Mouse (Mus musculus) heart, embryonic 13.5 days (tissue): ENCODE measurements around the gene Tcf23. TPM values are rescaled to one million over a fixed set of nuclear protein-coding genes. Genes with fewer than 3 reads are reported as not detected.

Experiments used
- ATAC-seq: fragments of 200-750 bp; cut with Nextera tagmentation; 2 replicates; pipeline ENCODE4 v1.8.0; 2017; ENCODE audit warnings: moderate TSS enrichment; ENCODE audit not compliant: insufficient number of reproducible peaks, low FRiP score, low TSS enrichment; ENCODE audit errors: extremely low read depth
- H3K27ac ChIP-seq: fragments of 300-500 bp; sonication (generic); replicated peaks from 2 replicates; pipeline ENCODE4 v1.5.1; 2015; ENCODE audit warnings: moderate library complexity, mild to moderate bottlenecking, inconsistent platforms
- H3K27me3 ChIP-seq: fragments of 300-500 bp; sonication (generic); replicated peaks from 2 replicates; pipeline ENCODE4 v1.6.1; 2015; ENCODE audit warnings: mild to moderate bottlenecking, inconsistent platforms
- H3K36me3 ChIP-seq: fragments of 300-500 bp; sonication (generic); 2 replicates; pipeline ENCODE4 v1.6.1; 2015; ENCODE audit warnings: mild to moderate bottlenecking, inconsistent platforms
- H3K4me1 ChIP-seq: fragments of 300-500 bp; sonication (generic); 2 replicates; pipeline ENCODE4 v1.6.1; 2015; ENCODE audit warnings: inconsistent platforms
- H3K4me2 ChIP-seq: fragments of 300-500 bp; sonication (generic); 2 replicates; pipeline ENCODE4 v1.6.1; 2015; ENCODE audit warnings: inconsistent platforms, mild to moderate bottlenecking, moderate library complexity
- H3K4me3 ChIP-seq: fragments of 300-500 bp; sonication (generic); 2 replicates; pipeline ENCODE4 v1.5.1; 2015; ENCODE audit warnings: moderate library complexity, mild to moderate bottlenecking, inconsistent platforms
- H3K9ac ChIP-seq: fragments of 300-500 bp; sonication (generic); 2 replicates; pipeline ENCODE4 v1.6.1; 2015; ENCODE audit warnings: inconsistent platforms, mild to moderate bottlenecking, moderate library complexity
- H3K9me3 ChIP-seq: fragments of 300-500 bp; sonication (generic); 2 replicates; pipeline ENCODE4 v1.6.1; 2016; ENCODE audit warnings: inconsistent platforms
- WGBS: fragments of 180-500 bp; shearing (Covaris S2); methylation state at CpG from one replicate; pipeline ENCODE4 v1.1.7; 2015; ENCODE audit warnings: mixed read lengths; 5-methylcytosine and 5-hydroxymethylcytosine counted together
- polyA plus RNA-seq: library from polyadenylated mRNA; unstranded; fragments of >200 nt; fragmentation: Nextera tagmentation; extraction: Ambion mirVana; gene quantifications from 2 replicates; pipeline ENCODE4 v1.2.1, GENCODE M21; 2015

Tcf23 gene
- polyA plus RNA-seq, 1 experiment from 2014 or later = 0.16 TPM

DNA sequence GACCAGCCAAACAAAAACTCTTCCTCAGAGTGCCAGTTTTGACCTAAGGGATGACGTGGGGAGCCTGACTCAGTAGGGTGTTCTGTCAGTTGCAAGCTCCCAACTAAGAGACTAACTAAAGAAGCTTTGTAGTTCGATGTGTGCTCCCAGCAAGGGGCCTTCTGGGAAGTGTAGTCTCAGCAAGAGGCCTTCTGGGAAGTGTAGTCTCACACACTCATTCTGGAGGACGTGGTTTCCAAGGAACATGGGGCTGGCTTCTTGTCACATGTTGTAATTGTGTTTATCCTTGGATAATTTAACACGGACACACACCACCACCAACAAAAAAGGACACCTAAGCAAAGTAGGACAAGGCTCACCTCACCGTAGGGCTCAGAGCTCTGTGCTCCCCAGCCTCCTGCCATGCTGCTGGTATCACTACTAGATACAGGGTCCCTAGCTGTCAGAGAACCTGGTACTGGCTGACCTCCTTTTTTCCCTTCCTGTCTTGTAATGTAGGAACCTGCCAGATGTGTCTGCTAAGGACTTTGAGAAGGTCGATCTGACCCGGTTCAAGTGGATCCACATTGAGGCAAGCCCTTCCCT is 40.4 kb upstream of the Tcf23 start:
- Histone ChIP-seq H3K4me3 (peak overlapping the region; percentile 16; the same call in 1 of the 2 replicates), H3K4me1 (peaks cover 18% of the 10 kb centered on the region), H3K9me3 (no peaks in the 10 kb centered on the region), H3K27me3 (peaks cover 2% of the 10 kb centered on the region; the same call in 1 of the 2 replicates), H3K4me2 (peak overlapping the region; percentile 58), H3K9ac (no peak overlapping the region), H3K36me3 (no peaks in the 10 kb centered on the region), H3K27ac (no peak overlapping the region)
- WGBS = 35% methylated on average over 7 of the region's 7 CpGs
- no peak for ATAC-seq

- H3K9ac ChIP-seq = no peak overlapping the region
- H3K27me3 ChIP-seq = 0 out of 2 replicates have a peak, but pooled peaks cover 2% of the 10 kb centered on the region
Measured at GRCm38 (mm10) chr5:30930121-30930520, 38.3 kb upstream of the Tcf23 start.

DNA sequence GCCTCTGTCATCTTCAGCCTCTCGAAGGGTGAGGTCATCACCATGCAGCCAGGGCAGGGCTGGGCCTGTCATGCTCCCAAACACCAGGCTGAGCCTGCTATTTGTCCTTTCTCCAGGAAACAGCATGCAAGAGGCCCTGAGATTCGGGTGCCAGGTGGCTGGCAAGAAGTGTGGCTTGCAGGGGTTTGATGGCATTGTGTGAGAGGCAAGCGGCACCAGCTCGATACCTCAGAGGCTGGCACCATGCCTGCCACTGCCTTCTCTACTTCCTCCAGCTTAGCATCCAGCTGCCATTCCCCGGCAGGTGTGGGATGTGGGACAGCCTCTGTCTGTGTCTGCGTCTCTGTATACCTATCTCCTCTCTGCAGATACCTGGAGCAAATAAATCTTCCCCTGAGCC is 37.6 kb upstream of the Tcf23 start:
- Histone ChIP-seq H3K36me3 (no peaks in the 10 kb centered on the region), H3K4me3 (no peak overlapping the region), H3K4me1 (peaks cover 14% of the 10 kb centered on the region), H3K27me3 (no peaks in the 10 kb centered on the region), H3K4me2 (no peak overlapping the region), H3K9ac (no peak overlapping the region), H3K27ac (no peak overlapping the region), H3K9me3 (no peaks in the 10 kb centered on the region)
- 71% methylated on average over 6 of the region's 6 CpGs for WGBS
- ATAC-seq = no peak

More at GRCm38 (mm10) chr5:30930121-30930520, 38.3 kb upstream of the Tcf23 start:
- no peaks in the 10 kb centered on the region for H3K9me3 ChIP-seq
- no peak overlapping the region for H3K4me3 ChIP-seq
- peaks cover 14% of the 10 kb centered on the region for H3K4me1 ChIP-seq
- H3K27ac ChIP-seq = no peak overlapping the region
- WGBS = 50% methylated on average over 4 of the region's 4 CpGs
- no peak for ATAC-seq
- no peaks in the 10 kb centered on the region for H3K36me3 ChIP-seq
- no peak overlapping the region for H3K4me2 ChIP-seq

GRCm38 (mm10) chr5:30931378-30931777 is 37.1 kb upstream of the Tcf23 start:
- Histone ChIP-seq H3K27me3 (no peaks in the 10 kb centered on the region), H3K9ac (no peak overlapping the region), H3K4me3 (no peak overlapping the region), H3K4me2 (no peak overlapping the region), H3K4me1 (peaks cover 14% of the 10 kb centered on the region), H3K36me3 (no peaks in the 10 kb centered on the region), H3K9me3 (no peaks in the 10 kb centered on the region), H3K27ac (no peak overlapping the region)
- 52% methylated on average over 4 of the region's 4 CpGs for WGBS
- ATAC-seq = no peak

DNA sequence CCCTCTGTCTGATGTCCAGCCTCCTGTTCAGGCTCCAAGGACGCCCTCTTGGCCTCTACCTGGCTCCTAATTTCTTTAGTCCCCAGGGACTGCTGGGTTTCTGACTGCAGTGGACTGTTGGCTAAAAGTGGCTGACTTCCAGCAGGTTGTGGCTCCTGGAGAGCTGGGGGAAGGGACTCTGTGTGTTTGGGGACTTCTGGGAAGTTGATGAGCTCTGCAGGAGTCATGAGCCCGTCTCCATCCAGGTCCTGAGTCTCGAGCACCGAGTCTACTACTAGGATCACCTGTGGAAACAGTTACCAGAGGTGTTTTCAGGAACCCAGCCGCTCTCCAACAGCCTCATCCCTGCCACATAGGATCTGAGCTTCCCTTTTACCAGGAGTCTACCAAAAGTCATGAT is 34.8 kb upstream of the Tcf23 start:
- no peaks in the 10 kb centered on the region for H3K36me3 ChIP-seq
- no peaks in the 10 kb centered on the region for H3K9me3 ChIP-seq
- peaks cover 10% of the 10 kb centered on the region for H3K4me1 ChIP-seq
- no peak overlapping the region for H3K27ac ChIP-seq
- H3K4me3 ChIP-seq = no peak overlapping the region
- H3K4me2 ChIP-seq = no peak overlapping the region
- H3K9ac ChIP-seq = no peak overlapping the region; the same call in 1 of the 2 replicates
- 54% methylated on average over 5 of the region's 5 CpGs for WGBS
- no peaks in the 10 kb centered on the region for H3K27me3 ChIP-seq
- no peak for ATAC-seq

DNA sequence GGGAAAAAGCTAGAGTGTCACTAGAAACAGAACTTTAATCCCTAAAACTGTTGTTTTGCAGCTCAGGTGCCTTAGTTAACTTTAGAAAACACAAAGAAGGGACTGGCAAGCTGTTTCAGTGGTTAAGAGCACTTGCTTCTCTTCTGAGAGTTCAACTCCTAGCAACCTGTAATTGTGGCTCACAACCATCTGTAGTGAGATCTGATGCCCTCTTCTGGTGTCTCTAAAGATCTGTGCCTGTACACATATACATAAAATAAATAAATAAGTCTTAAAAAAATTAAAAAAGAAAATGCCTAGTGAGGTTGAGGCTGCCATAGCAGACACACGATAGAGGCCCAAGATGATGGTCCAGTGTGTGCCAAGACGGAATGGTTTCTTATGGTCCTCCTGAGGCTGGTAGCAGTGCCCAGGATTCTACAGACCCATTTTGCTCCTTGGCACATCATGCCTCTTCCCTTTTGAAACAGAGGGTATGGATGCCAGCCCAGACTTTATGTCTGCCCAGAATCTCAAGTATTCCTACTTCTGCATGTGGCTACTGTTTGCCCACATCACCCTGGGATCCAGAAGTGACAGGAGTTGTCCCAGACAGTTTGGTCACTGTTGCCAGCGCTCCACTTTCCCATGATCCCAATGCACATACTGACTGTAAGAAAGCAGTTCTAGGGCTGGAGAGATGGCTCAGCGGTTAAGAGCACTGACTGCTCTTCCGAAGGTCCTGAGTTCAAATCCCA is 33.6 kb upstream of the Tcf23 start:
- Histone ChIP-seq H3K4me1 (peaks cover 10% of the 10 kb centered on the region), H3K27ac (no peak overlapping the region), H3K36me3 (no peaks in the 10 kb centered on the region), H3K4me3 (no peak overlapping the region), H3K9me3 (no peaks in the 10 kb centered on the region), H3K4me2 (no peak overlapping the region), H3K27me3 (no peaks in the 10 kb centered on the region), H3K9ac (no peak overlapping the region)
- ATAC-seq = no peak
- WGBS = 77% methylated on average over 5 of the region's 5 CpGs

DNA sequence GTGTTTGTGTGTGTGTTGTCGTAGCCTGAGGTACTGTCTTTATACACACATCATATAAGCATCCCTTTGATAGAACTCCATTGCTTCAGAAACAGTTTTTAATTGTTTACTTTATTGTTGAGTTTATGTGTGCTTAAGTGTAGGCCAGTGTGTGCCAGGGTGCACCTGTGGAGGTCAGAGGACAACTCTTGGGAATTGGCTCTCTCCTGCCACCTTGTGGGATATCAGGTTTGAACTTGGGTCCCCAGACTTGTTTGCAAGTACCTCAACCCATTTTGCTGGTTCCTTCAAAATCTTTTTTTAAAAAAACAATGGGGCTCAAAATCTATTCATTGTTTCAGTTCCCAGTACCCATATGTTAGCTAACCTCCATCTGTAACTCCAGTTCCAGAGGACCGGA is 25.5 kb upstream of the Tcf23 start:
- WGBS = 81% methylated on average over 2 of the region's 2 CpGs
- H3K4me3 ChIP-seq = no peak overlapping the region
- H3K4me1 ChIP-seq = peaks cover 11% of the 10 kb centered on the region
- H3K4me2 ChIP-seq = no peak overlapping the region
- no peaks in the 10 kb centered on the region for H3K36me3 ChIP-seq
- ATAC-seq = no peak
- no peaks in the 10 kb centered on the region for H3K9me3 ChIP-seq
- H3K27me3 ChIP-seq = peaks cover 22% of the 10 kb centered on the region
- H3K9ac ChIP-seq = no peak overlapping the region
- H3K27ac ChIP-seq = no peak overlapping the region

- H3K9me3 ChIP-seq = no peaks in the 10 kb centered on the region
- H3K4me3 ChIP-seq = no peak overlapping the region
- H3K9ac ChIP-seq = no peak overlapping the region
- H3K4me1 ChIP-seq = peaks cover 16% of the 10 kb centered on the region
- H3K27ac ChIP-seq = no peak overlapping the region
- H3K27me3 ChIP-seq = peaks cover 22% of the 10 kb centered on the region
- 84% methylated on average over 6 of the region's 6 CpGs for WGBS
- no peak overlapping the region for H3K4me2 ChIP-seq
- no peak for ATAC-seq
- no peaks in the 10 kb centered on the region for H3K36me3 ChIP-seq
Measured at GRCm38 (mm10) chr5:30944344-30944743, 24.1 kb upstream of the Tcf23 start.

- peaks cover 19% of the 10 kb centered on the region for H3K4me1 ChIP-seq
- no peak within 1 kb of the TSS for H3K27ac ChIP-seq
- no peaks in the 10 kb centered on the region for H3K36me3 ChIP-seq
- WGBS = 7% methylated on average over 44 of the region's 44 CpGs
- H3K4me2 ChIP-seq = peak within 1 kb of the TSS; percentile 88
- peak; percentile 35; the same call in 1 of the 2 replicates for ATAC-seq
- peaks cover 22% of the 10 kb centered on the region for H3K27me3 ChIP-seq
- H3K4me3 ChIP-seq = peak within 1 kb of the TSS; percentile 58
- peak within 1 kb of the TSS; percentile 85 for H3K9ac ChIP-seq
- H3K9me3 ChIP-seq = no peaks in the 10 kb centered on the region
Measured at GRCm38 (mm10) chr5:30944956-30945781, 23.3 kb upstream of the Tcf23 start, which contains the start of gene Cgref1. Cgref1 (minus strand) TSS chr5:30945591.

- H3K27ac ChIP-seq = no peak overlapping the region
- peaks cover 31% of the 10 kb centered on the region for H3K4me1 ChIP-seq
- no peak overlapping the region for H3K4me3 ChIP-seq
- H3K9me3 ChIP-seq = no peaks in the 10 kb centered on the region
- no peak for ATAC-seq
- WGBS = 75% methylated on average over 5 of the region's 5 CpGs
- peaks cover 18% of the 10 kb centered on the region for H3K36me3 ChIP-seq
- no peak overlapping the region for H3K9ac ChIP-seq
- H3K27me3 ChIP-seq = peaks cover 22% of the 10 kb centered on the region
- H3K4me2 ChIP-seq = no peak overlapping the region
Measured at GRCm38 (mm10) chr5:30948620-30949019, 19.8 kb upstream of the Tcf23 start.

- Histone ChIP-seq H3K9me3 (no peaks in the 10 kb centered on the region), H3K9ac (peak overlapping the region; percentile 84), H3K27ac (peak overlapping the region; percentile 58), H3K27me3 (peaks cover 16% of the 10 kb centered on the region), H3K4me3 (peak overlapping the region; percentile 69), H3K4me2 (peak overlapping the region; percentile 90), H3K36me3 (peaks cover 30% of the 10 kb centered on the region), H3K4me1 (peaks cover 31% of the 10 kb centered on the region)
- ATAC-seq = peak; percentile 78
- WGBS = under 1% methylated on average over 31 of the region's 31 CpGs
Measured at GRCm38 (mm10) chr5:30949654-30950326, 18.7 kb upstream of the Tcf23 start.
